Mouse (Mus musculus): ENCODE measurements at regions not wholly inside any gene's neighbourhood (a gene's known extent, or its start where the extent isn't known, plus 50 kb on each side); places are given as distances from the start of the nearest gene placed in this dataset.
A peak's percentile ranks its signal among the peaks of the same experiment; 100 is the strongest.

DNA sequence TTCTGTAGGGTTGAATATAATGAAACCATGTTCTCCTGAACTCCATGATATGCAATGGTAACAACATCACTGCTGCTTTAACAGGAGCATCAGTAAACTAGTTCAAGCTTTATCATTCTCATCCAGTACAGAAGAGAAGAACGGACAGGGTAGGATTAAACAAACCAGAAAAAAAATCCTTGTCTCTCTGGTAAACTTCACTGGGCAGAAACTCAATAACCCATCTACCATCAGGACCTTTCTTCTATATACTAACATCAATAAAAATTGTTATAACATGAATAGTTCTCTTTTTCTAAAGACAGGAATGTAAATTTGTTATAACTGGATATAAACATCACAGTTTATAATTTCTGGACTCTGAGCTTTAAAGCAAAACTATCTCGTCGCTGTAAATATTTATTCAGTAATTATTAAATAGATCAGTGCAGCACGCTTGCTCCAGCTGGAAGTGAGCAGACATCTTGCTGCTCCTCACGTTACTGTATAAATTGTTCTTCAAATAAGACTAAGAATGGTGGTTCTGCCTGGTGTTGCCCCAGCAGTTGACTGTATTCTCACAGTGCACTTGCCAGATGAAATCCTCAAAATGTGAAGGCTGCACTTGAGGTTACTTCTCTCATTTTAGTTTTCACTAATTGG lies 104.8 kb upstream of the P2ry1 start:
- ATAC-seq (replicated peaks; ENCODE audit: low FRiP score, low TSS enrichment, poor library complexity, severe bottlenecking) = no peak

DNA sequence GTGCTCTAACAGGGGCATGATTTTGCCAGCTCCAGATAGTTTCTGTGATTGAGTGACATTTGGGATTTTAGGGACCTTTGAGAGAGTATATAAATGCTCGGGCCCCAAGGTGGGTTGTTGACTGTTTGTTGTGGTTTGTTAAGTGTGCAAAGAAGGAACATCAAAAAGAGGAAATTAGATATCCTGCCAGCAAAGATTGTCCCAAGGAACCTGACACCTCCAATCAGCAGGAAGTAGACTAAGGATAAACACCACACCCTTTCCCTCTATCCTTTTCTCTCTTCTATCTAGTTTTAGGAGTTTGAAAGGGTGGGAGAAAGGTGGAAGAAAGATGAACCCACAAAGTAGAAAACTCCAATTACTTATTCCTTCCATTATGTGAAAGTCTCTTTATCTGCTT lies 103.9 kb upstream of the P2ry1 start:
- no peak for ATAC-seq (replicated peaks; ENCODE audit: low FRiP score, low TSS enrichment, poor library complexity, severe bottlenecking)

GRCm38 (mm10) chr3:60901571-60901970 lies 101.0 kb upstream of the P2ry1 start:
- ATAC-seq (replicated peaks; ENCODE audit: low FRiP score, low TSS enrichment, poor library complexity, severe bottlenecking) = no peak

- ATAC-seq (replicated peaks; ENCODE audit: low FRiP score, low TSS enrichment, poor library complexity, severe bottlenecking) = no peak
Measured at GRCm38 (mm10) chr3:60916411-60916810, 86.2 kb upstream of the P2ry1 start.

DNA sequence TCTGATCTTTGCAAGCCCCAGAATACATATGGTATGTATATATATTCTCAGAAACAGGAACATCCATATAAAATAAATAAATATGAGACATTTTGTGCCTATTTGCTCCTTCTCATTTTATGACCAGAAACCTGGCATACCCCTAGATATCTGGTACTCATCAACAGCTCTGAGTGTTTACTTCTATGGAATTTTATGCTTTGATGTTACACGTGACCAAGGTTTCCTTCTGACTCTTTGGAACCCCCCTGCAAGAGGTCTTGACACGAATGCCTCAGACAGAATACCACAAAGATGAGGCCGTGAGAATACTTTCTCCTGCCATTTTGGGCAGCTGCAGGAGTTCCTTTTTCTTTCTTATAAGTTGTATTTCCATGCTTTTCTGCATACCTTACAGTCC lies 85.3 kb upstream of the P2ry1 start:
- ATAC-seq (replicated peaks; ENCODE audit: low FRiP score, low TSS enrichment, poor library complexity, severe bottlenecking) = no peak

GRCm38 (mm10) chr3:60926024-60926547 lies 76.5 kb upstream of the P2ry1 start:
- peak; percentile 82 for ATAC-seq (replicated peaks; ENCODE audit: low FRiP score, low TSS enrichment, poor library complexity, severe bottlenecking)

- ATAC-seq (replicated peaks; ENCODE audit: low FRiP score, low TSS enrichment, poor library complexity, severe bottlenecking) = no peak
Measured at GRCm38 (mm10) chr3:60928910-60929309, 73.7 kb upstream of the P2ry1 start.

- ATAC-seq (replicated peaks; ENCODE audit: low FRiP score, low TSS enrichment, poor library complexity, severe bottlenecking) = 0 out of 2 replicates have a peak, but pooled peaks have one; percentile 55
Measured at GRCm38 (mm10) chr3:60934492-60934891, 68.1 kb upstream of the P2ry1 start.

- no peak for ATAC-seq (replicated peaks; ENCODE audit: low FRiP score, low TSS enrichment, poor library complexity, severe bottlenecking)
Measured at GRCm38 (mm10) chr3:60941451-60941850, 61.1 kb upstream of the P2ry1 start.

DNA sequence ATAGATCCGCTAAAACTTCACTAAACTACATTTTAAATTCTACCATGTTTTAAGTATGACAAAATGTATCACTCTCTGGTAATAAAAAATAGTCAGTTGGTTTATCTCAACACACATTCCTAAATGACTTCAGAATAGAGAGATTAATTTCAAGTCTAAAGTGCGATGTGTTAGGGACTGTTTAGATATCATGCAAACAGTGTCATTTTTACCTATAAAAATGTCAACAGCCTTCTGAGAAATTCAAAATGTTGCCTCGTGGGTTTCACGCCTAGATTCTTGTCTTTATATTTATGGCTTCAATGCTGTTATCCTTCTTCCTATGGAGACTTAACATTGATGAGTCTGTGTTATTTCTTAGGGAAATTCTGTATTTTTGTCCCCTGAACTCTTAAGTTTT lies 53.7 kb upstream of the P2ry1 start:
- no peak for ATAC-seq (replicated peaks; ENCODE audit: low FRiP score, low TSS enrichment, poor library complexity, severe bottlenecking)
